Mouse (Mus musculus): ENCODE measurements around the gene Unk. TPM values are rescaled to one million over a fixed set of nuclear protein-coding genes. Genes with fewer than 3 reads are reported as not detected.

Gene Unk
- polyA plus RNA-seq, 1 experiment from 2014 or later, result 38.0 TPM

DNA sequence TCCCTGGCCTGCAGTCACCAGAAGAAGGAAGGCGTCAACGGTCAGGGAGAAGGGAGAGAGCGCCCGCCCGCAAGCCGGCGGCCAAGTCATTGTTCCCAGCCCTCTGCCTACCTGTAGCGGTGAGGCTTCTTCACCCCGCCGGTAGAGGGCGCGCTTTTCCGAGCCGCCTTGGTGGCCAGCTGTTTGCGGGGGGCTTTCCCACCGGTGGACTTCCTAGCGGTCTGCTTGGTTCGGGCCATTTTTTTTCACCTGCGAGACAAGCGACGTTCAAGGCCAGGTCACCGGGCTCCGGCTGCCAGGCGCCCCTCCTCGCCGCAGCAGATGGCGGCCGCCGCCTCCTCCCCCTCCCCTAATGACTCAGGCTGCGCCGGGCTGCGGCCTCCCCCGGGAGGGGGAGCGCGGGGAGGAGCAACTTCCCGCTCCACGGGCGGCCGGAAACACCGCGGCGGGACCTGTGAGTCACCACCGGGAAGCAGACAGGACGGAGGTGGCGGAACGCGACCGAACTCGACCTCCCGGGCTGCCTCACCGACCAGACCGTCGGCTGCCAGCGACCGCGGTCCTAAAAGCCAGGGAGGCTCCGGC is 6.3 kb upstream of the Unk start:
- Histone ChIP-seq H3K4me3 (peak overlapping the region; percentile 99), H3K4me2 (peak overlapping the region; percentile 78), H3K27ac (peak overlapping the region; percentile 100), H3K9me3 (replicated peaks) (no peaks in the 10 kb centered on the region), H3K9ac (peak overlapping the region; percentile 100), H3K36me3 (ENCODE audit: poor library complexity, severe bottlenecking) (peaks cover 26% of the 10 kb centered on the region), H3K27me3 (peaks cover 3% of the 10 kb centered on the region; the same call in 1 of the 2 replicates), H3K4me1 (peaks cover 15% of the 10 kb centered on the region)
- under 1% methylated on average over 56 of the region's 57 CpGs for WGBS
- ATAC-seq, result peak; percentile 52

DNA sequence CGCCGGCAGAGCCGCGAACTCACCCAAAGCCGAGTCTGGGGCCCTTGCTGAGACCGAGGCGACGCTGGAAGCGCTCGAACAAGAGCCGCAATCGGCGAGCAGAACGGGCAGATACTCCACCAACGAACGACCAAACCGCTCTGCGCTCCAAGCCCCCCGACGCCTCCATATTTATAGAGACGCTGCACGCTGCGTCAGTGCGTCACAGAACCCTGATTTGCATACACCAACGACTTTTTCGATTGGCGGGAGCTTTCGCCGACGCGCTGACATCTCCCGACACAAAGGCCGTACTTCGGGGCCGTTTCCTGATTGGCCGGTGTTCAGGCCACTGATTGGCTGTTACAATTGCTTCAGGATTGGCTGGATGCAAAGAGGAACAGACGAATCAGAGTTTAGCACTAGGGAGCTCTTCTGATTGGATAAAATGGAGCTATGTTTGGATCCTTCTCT is 5.7 kb upstream of the Unk start:
- Histone ChIP-seq H3K9me3 (replicated peaks) (no peaks in the 10 kb centered on the region), H3K27ac (peak overlapping the region; percentile 100), H3K27me3 (peaks cover 3% of the 10 kb centered on the region; the same call in 1 of the 2 replicates), H3K4me3 (peak overlapping the region; percentile 99), H3K36me3 (ENCODE audit: poor library complexity, severe bottlenecking) (peaks cover 26% of the 10 kb centered on the region), H3K4me1 (peaks cover 16% of the 10 kb centered on the region), H3K9ac (peak overlapping the region; percentile 100), H3K4me2 (peak overlapping the region; percentile 78)
- WGBS, result under 1% methylated on average over 37 of the region's 37 CpGs
- peak; percentile 97 for ATAC-seq

DNA sequence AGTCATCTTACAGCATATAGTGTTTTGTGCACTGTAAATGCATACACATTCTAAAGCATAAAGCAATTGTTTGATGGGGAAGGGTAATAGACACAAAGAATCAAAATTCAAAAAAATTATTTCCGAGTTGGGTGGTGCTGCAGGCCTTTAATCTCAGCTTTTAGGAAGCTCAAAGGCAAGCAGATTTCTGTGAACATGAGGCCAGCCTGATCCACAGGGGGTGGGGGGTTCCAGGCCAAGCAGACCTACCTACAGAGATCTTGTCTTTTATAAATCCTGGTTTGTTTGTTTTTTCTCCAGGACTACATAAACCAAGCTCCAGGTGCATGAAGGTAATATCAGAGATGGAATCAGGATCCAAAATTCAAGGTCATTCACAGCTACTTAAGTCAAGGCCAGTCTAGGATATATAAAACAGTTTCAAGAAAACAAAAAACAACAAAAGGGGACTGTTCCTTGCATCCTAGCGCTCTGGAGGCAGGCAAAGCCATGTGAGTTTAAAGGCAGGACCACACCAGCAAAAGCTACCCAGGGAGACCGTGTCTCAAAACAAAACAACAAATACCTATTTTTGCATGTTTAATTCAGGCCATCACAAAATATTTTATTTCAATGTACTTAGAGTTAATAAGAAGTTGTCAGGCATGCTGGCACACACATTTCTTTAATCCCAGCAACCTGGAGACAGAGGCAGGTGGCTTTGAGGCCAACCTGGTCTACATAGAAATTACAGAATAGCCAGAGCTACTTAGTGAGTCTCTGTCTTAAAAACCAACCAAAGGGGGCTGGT is 4.9 kb upstream of the Unk start:
- Histone ChIP-seq H3K27me3 (peaks cover 3% of the 10 kb centered on the region; the same call in 1 of the 2 replicates), H3K36me3 (ENCODE audit: poor library complexity, severe bottlenecking) (peaks cover 22% of the 10 kb centered on the region), H3K9ac (no peak overlapping the region), H3K4me1 (peaks cover 20% of the 10 kb centered on the region), H3K27ac (peak overlapping the region; percentile 6; the same call in 1 of the 2 replicates), H3K4me2 (no peak overlapping the region), H3K4me3 (no peak overlapping the region), H3K9me3 (replicated peaks) (no peaks in the 10 kb centered on the region)
- no peak for ATAC-seq
- WGBS, result 88% methylated on average over 3 of the region's 3 CpGs

DNA sequence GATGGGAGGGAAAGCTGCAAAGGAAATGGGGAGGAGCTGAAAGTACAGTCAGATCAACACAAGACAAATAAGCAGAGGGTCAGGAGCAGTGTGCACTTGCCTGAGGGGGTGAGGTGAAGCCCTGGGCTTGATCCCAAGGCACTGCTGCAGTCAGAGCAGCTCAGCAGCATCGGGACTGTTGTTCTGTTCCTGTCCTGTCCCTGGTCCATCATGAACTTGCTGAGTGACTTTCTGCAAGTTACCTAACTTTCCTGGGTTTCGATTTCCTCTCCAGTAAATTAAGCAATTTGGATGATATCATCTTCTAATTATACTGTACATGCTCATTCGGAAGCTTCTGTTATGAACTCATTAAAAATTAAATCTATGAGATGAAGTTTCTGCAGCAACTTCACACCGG is 2.4 kb upstream of the Unk start, which contains the start of gene H3f3b:
TSS of gene H3f3b (minus strand) at position 207 of the 400 bp plus-strand sequence.
- Histone ChIP-seq H3K4me1 (peaks cover 23% of the 10 kb centered on the region), H3K9me3 (replicated peaks) (no peaks in the 10 kb centered on the region), H3K27ac (no peak within 1 kb of the TSS), H3K36me3 (ENCODE audit: poor library complexity, severe bottlenecking) (no peaks in the 10 kb centered on the region), H3K4me2 (no peak within 1 kb of the TSS), H3K9ac (no peak within 1 kb of the TSS), H3K27me3 (peaks cover 3% of the 10 kb centered on the region; the same call in 1 of the 2 replicates), H3K4me3 (no peak within 1 kb of the TSS)
- no peak for ATAC-seq
- WGBS, result 83% methylated on average over 4 of the region's 4 CpGs

DNA sequence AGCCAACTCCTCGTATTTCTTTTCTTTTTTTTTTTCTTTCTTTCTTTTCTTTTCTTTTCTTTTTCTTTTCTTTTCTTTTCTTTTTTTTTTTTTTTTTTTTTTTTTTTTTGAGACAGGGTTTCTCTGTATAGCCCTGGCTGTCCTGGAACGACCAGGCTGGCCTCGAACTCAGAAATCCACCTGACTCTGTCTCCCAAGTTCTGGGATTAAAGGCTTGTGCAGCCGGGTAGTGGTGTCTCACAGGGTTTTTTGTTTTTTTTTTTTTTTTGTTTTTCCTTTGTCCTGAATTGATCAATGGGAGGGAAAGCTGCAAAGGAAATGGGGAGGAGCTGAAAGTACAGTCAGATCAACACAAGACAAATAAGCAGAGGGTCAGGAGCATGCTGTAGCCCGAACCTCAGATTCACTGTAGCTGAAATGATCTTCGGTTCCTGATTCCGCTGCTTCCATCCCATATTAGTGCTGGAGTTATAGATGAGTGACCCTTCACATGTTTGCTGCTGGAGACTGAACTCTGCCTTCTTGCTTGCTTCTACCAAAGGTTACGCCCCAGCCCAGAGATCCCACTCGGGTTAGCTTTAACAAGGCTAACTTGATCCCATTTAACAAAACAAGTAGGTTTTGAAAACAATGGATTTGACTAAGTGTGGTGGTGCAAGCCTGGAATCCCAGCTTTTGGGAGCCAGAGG is 1.8 kb upstream of the Unk start:
- no peak overlapping the region for H3K4me3 ChIP-seq
- no peaks in the 10 kb centered on the region for H3K9me3 ChIP-seq (replicated peaks)
- ATAC-seq, result no peak
- H3K27ac ChIP-seq, result no peak overlapping the region
- H3K9ac ChIP-seq, result no peak overlapping the region
- WGBS, result 79% methylated on average over 9 of the region's 9 CpGs
- H3K4me1 ChIP-seq, result peaks cover 28% of the 10 kb centered on the region
- peaks cover 3% of the 10 kb centered on the region; the same call in 1 of the 2 replicates for H3K27me3 ChIP-seq
- no peaks in the 10 kb centered on the region for H3K36me3 ChIP-seq (ENCODE audit: poor library complexity, severe bottlenecking)
- no peak overlapping the region for H3K4me2 ChIP-seq

DNA sequence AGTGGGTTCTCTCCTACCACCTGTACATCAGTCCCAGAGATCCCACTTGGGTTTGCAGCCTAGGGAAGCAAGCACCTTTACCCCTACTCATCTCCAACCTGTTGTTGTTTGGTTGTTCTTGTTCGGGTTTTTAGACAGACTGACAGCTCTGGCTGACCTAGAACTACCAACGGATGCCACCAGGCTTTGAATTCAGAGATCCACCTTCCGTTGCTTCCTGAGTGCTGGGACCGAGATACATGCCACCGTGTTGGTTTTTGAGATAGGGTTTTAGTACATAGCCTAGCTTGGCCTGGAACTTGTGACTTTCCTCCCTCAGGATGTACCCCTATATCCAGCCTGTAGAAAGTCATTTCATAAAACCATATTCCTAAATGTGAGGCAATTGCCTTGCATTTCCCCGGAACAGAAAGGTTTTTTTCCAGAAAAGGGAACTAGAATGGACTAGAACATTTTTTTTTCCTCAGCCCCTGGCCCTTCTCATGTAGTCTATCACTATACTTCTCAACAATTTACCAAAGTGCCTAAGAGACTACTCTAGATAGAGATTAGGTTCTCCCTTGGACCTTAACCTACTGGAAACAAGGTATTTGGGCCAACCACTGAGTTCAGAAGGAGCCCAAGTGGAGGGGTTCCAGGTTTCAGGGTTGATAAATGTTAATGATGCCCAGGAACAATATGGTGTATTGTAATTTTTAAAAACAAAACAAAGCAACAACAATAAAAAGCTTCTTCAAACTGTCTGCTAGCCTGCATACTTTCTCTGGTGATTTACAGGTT is 846 bp upstream of the Unk start:
- Histone ChIP-seq H3K27me3 (peaks cover 3% of the 10 kb centered on the region; the same call in 1 of the 2 replicates), H3K4me3 (peak overlapping the region; percentile 64), H3K9me3 (replicated peaks) (no peaks in the 10 kb centered on the region), H3K36me3 (ENCODE audit: poor library complexity, severe bottlenecking) (no peaks in the 10 kb centered on the region), H3K4me2 (peak overlapping the region; percentile 88), H3K9ac (peak overlapping the region; percentile 45; the same call in 1 of the 2 replicates), H3K27ac (no peak overlapping the region; the same call in 1 of the 2 replicates), H3K4me1 (peaks cover 30% of the 10 kb centered on the region)
- no peak for ATAC-seq
- 87% methylated on average over 6 of the region's 6 CpGs for WGBS

DNA sequence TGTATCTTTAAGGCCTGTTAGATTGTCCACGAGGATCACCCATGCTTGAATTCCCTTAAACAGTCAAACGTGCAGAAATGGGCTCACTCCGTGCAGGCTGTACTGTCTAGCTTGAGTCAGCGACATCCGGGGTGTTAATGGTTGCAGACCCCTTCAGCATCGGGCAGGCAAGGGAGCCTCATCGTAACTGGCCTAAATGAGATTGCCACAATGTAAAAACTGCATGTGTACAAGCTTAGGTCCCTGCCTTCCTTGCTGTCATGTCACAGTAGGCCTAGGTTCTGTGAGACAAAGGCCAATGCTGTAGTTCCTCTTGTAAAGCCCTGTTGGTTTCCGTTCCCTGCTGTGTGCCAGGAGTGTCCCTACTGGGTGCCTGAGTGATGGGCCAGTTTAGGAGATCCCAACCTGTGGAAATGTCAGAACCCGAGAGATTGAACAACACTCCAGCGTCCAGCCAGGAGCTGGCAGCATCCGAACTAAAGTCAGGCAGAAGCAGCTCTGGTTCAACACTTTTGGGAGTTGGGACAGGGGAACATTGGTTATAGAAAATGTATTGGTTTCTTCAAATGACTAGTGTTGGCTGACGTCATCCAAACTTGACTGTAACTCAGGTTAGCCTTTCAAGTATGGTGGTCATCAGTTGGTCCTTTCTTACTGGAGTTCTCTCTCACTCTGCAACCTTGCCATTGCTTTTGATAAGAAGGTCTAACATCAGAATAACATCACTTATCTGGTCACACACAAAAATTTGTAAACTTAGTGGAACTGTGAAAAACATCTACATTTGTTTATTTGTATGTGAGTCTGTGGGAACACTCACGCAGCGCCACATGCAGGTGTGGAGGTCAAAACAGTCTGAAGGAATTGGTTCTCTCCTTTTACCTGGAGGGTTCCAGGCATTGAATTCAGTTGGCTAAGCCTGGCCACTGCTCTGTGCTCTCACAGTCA is 1.1 kb downstream of the Unk start:
- Histone ChIP-seq H3K27me3 (peaks cover 3% of the 10 kb centered on the region; the same call in 1 of the 2 replicates), H3K27ac (peak overlapping the region; percentile 99), H3K36me3 (ENCODE audit: poor library complexity, severe bottlenecking) (peaks cover 5% of the 10 kb centered on the region; the same call in 1 of the 2 replicates), H3K4me3 (peak overlapping the region; percentile 64), H3K4me2 (peak overlapping the region; percentile 88), H3K4me1 (peaks cover 30% of the 10 kb centered on the region), H3K9ac (peak overlapping the region; percentile 81), H3K9me3 (replicated peaks) (no peaks in the 10 kb centered on the region)
- WGBS, result 28% methylated on average over 14 of the region's 14 CpGs
- ATAC-seq, result peak; percentile 28

DNA sequence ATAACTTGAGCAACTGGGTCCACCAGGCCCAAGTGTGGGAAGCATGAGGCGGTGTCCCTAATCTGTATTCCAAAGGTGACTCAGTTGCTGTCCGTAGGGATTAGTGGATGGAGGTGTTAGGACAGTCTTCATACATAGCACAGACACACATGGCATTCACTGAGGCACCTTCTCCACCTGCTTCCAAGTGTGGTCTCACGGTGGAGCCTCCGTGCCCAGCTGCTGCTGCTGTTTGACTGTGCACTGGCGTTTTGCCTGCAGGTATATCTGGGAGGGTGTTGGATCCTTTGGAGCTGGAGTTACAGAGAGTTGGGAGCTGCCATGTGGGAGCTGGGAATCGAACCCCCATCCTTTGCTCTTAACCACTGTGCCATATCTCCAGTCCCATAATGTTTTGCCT is 4.5 kb downstream of the Unk start:
- H3K4me2 ChIP-seq, result no peak overlapping the region
- no peaks in the 10 kb centered on the region for H3K9me3 ChIP-seq (replicated peaks)
- no peak overlapping the region for H3K9ac ChIP-seq
- ATAC-seq, result no peak
- no peaks in the 10 kb centered on the region for H3K27me3 ChIP-seq
- no peak overlapping the region for H3K4me3 ChIP-seq
- no peak overlapping the region for H3K27ac ChIP-seq
- WGBS, result 95% methylated on average over 6 of the region's 6 CpGs
- peaks cover 17% of the 10 kb centered on the region for H3K36me3 ChIP-seq (ENCODE audit: poor library complexity, severe bottlenecking)
- H3K4me1 ChIP-seq, result peaks cover 27% of the 10 kb centered on the region

DNA sequence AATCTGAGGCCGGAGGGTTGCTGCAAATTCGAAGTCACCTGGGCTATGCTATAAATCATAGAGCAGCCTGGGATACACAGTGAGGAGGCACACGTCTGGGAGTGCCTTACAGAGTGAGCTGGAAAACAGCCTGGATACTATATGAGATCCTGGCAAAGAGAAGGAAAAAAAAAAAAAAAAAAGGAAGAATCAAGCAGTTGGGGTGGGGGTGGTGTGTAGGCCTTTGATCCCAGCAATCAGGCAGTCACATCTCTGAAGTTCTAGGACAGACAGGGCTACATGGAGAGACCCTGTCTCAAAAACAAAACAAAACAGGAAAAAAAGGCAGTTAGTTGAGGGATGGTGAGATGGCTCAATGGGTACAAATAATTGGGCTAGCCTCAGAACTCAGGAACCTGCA is 6.5 kb downstream of the Unk start:
- Histone ChIP-seq H3K27me3 (no peaks in the 10 kb centered on the region), H3K4me2 (no peak overlapping the region), H3K4me1 (peaks cover 17% of the 10 kb centered on the region), H3K27ac (no peak overlapping the region), H3K9ac (no peak overlapping the region), H3K36me3 (ENCODE audit: poor library complexity, severe bottlenecking) (peaks cover 34% of the 10 kb centered on the region), H3K4me3 (no peak overlapping the region), H3K9me3 (replicated peaks) (no peaks in the 10 kb centered on the region)
- no peak for ATAC-seq
- 96% methylated on average over 3 of the region's 3 CpGs for WGBS

DNA sequence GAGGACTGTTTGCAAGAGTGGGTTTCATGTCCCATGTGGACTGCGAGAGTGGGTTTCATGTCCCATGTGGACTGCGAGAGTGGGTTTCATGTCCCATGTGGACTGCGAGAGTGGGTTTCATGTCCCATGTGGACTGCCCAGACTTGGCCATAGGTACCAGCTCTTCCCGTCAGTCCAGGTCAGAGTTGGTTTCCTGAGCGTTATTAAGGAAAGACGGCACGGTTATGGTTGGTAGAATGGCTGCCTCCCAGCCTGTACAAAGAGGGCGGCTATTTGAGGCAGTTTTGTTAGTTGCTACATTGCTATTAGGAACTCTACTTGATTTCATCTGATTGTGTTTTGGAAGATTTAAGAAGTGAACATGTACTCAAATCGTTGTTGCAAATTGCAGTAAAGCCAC is 7.7 kb downstream of the Unk start:
- Histone ChIP-seq H3K27me3 (no peaks in the 10 kb centered on the region), H3K4me3 (no peak overlapping the region), H3K9me3 (replicated peaks) (no peaks in the 10 kb centered on the region), H3K36me3 (ENCODE audit: poor library complexity, severe bottlenecking) (peaks cover 44% of the 10 kb centered on the region), H3K9ac (no peak overlapping the region), H3K27ac (no peak overlapping the region), H3K4me1 (peaks cover 7% of the 10 kb centered on the region), H3K4me2 (no peak overlapping the region)
- no peak for ATAC-seq
- WGBS, result 95% methylated on average over 9 of the region's 9 CpGs

Measured in forebrain, embryonic 13.5 days (tissue).